Mouse (Mus musculus): ENCODE measurements around the gene Tmbim4. TPM values are rescaled to one million over a fixed set of nuclear protein-coding genes. Genes with fewer than 3 reads are reported as not detected.

Tmbim4 gene
- polyA plus RNA-seq, 1 experiment from 2014 or later: 187 TPM

DNA sequence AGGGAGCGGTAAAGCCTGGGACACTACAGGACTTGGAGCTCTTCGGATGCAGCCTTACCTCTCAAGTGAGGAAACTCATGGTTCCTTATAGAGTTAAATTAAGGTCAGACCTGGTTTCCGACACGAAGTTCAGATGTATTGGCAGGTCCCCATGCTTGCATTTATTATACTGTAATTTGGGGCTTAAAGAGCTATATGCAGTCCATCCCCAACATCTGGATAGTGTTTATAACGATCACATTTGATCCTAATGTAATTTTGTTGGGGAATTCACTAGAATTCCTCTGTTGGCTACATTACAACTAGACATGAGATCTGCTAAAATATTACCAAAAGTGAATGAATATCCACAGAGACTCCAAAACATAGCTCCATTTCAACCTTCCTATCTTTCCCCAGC, 44.3 kb downstream of the Tmbim4 start:
- ATAC-seq: no peak
- no peak for TF ChIP-seq CTCF (IDR thresholded peaks at IDR 0.05)
- in situ Hi-C loops (cut with MboI; ENCODE audit: low pct_unique_long_range_greater_than_20kb): loop anchor here (5.0 to 10.0 kb wide), 2 partner anchors 627 to 1019 kb away; no protein-coding TSS in a partner anchor
- H3K27me3 ChIP-seq: peaks cover 16% of the 10 kb centered on the region
- ChIA-PET POLR2A (no interaction called here), CTCF (interaction anchor here (0.7 to 1.5 kb wide), 3 partner anchors 12 to 26 kb away, joined by 3 to 4 read pairs (median 3); no protein-coding TSS in a partner anchor)
- DNase-seq (ENCODE audit: low read depth, low spot score): no peak

DNA sequence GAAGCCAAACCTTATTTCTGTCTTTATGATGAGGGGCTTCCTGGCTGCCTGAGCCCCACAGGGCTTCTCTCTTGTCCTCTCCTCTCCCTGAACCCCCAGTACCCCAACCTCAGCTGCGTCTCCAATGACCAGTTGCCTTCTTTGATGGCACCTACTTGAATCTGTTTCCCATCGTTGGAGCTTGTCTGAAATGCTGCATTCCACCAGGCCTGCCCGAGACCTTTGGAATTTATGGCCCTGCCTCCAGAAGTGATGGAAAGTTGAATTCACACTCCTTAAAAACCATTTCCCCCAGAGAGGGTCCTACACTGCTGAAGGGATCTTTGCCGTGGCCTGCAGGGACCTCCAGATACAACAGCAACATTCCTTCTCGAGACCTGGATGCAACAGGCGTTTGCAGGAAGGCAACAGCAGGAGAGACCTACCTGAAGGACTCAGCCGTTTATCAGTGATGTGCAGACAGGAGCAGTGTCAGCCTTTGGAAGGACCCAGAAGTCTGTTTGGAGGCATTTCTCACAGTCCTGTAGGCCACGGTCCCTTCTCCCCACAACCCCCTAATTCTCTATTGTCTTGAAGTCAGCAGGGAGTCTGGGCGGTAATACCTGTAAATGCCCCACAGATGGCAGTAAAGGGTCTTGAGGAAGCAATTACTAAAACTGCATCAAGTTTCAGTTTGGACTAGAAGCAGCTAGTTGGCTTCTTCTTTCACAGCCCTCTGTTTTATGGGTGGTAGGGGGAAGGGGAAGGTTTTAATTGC, 45.8 kb downstream of the Tmbim4 start:
- peak; percentile 78 for TF ChIP-seq CTCF (IDR thresholded peaks at IDR 0.05)
- ChIA-PET POLR2A (interaction anchor here (0.8 kb wide), 1 partner anchor 1009 kb away, joined by 3 read pairs; no protein-coding TSS in a partner anchor), CTCF (interaction anchor here (0.9 to 1.5 kb wide), 3 partner anchors 10 to 15 kb away, joined by 3 to 6 read pairs (median 3); no protein-coding TSS in a partner anchor)
- DNase-seq (ENCODE audit: low read depth, low spot score): no peak
- H3K27me3 ChIP-seq: peaks cover 8% of the 10 kb centered on the region
- in situ Hi-C loops (cut with MboI; ENCODE audit: low pct_unique_long_range_greater_than_20kb): loop anchor here (5.0 to 10.0 kb wide), 2 partner anchors 625 to 1018 kb away; no protein-coding TSS in a partner anchor
- ATAC-seq: peak; percentile 79

DNA sequence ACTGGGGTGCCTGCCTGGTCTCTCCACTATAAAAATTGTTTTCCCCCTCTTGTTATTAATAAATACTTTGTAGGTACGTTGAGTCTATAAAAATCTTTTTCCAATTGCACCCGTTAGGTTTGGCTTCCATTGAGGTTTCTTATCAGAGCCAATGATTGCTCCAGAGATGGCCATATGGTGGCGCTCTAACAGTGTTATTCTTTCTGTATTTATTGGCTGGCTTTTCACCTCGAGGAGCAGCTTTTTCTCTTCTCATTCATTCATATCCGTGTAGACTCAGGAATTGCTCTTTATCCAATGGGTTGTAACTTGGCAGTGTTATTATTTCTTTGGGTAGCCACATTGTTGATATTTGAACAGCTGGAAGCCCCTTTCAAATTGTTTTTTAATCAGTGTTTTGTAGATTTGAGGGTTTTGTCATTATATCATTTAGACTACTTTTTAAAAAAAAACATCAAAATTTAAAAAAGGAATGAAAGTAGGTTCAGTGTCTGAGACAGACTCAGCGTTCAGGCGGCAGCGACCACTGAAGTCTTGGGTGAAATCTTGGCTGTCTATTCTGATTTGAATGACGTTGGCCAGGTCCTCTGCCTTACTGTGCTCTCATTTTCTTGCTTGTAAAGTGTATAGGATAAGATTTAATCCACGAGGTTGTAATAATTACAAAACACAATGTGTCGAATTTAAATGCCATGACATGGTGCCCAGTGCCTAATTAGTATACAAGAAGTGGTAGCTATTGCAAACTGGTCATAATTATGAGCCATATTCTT, 49.7 kb downstream of the Tmbim4 start:
- no peak for TF ChIP-seq CTCF (IDR thresholded peaks at IDR 0.05)
- ChIA-PET CTCF (interaction anchor here (1.7 to 2.0 kb wide), 3 partner anchors 8 to 625 kb away, joined by 5 to 7 read pairs (median 6); no protein-coding TSS in a partner anchor), POLR2A (interaction anchor here (1.0 kb wide), 1 partner anchor 12 kb away, joined by 3 read pairs; no protein-coding TSS in a partner anchor)
- no peak for DNase-seq (ENCODE audit: low read depth, low spot score)
- in situ Hi-C loops (cut with MboI; ENCODE audit: low pct_unique_long_range_greater_than_20kb): no loop called here
- no peak for ATAC-seq
- no peaks in the 10 kb centered on the region for H3K27me3 ChIP-seq

DNA sequence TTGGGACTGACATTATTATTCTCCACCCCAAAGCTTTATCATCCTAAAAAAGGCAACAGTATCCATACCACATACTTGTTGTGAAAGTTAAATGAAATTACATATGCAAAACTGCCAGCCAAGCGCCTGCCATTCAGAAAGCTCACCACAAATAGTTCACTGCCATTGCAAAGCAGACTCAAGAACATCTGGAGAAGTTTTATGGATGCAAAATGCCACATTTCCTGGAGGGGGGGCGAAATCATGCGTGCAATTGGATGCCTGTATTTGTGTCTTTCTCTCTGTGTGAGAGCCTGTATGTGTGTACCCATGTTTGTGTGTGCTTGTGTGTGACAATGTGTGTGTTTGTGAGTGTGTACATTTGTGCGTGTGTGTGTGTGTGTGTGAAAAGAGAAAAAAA, 50.4 kb downstream of the Tmbim4 start:
- in situ Hi-C loops (cut with MboI; ENCODE audit: low pct_unique_long_range_greater_than_20kb): no loop called here
- H3K27me3 ChIP-seq: no peaks in the 10 kb centered on the region
- DNase-seq (ENCODE audit: low read depth, low spot score) (no peak), ATAC-seq (no peak)
- TF ChIP-seq CTCF (IDR thresholded peaks at IDR 0.05): no peak
- POLR2A ChIA-PET: no interaction called here
- CTCF ChIA-PET: no interaction called here

DNA sequence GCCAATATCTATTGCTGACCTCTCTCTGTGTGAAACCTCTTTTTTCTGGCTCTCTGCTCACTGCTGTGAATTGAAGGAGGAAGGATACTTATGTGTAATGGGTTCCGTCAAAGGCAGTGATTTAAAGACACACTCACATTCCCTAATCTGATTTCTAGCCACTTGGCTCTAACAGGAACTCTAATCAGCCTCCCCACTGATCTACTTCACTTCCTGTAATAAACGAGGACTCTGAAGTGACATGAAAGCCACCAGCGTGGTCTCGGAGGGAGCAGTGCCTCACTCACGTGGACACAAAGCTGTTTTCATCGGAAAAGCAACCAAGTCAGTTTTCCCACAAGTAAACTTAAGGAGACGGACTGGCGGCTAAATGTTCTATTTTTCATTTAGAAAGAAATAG, 51.4 kb downstream of the Tmbim4 start:
- TF ChIP-seq CTCF (IDR thresholded peaks at IDR 0.05): no peak
- CTCF ChIA-PET: no interaction called here
- DNase-seq (ENCODE audit: low read depth, low spot score) (no peak), ATAC-seq (no peak)
- in situ Hi-C loops (cut with MboI; ENCODE audit: low pct_unique_long_range_greater_than_20kb): no loop called here
- POLR2A ChIA-PET: interaction anchor here (0.6 kb wide), 1 partner anchor 44 kb away, joined by 3 read pairs; no protein-coding TSS in a partner anchor
- H3K27me3 ChIP-seq: no peaks in the 10 kb centered on the region

DNA sequence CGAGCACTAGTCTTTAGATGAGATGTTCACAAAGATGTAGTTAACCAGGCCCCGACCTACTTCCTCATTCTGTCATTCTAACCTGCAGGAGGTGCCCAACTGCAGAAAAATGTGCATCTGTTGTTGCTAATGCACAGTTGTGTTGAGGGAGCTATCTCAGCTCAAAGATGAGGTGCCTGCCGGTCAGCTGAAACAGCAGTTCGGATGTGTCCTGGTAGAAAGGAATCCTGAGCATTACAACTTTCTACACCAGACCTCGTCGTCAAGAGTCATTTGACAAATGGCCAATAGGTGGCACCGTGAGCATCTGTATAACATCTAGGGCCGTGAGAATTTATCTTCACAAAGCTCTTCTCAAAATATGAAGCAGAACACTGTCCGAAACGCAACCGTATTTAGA, 55.8 kb downstream of the Tmbim4 start:
- ChIA-PET POLR2A (no interaction called here), CTCF (interaction anchor here (0.6 to 3.7 kb wide), 12 partner anchors 10 to 619 kb away, joined by 3 to 21 read pairs (median 4); partner anchors contain the start of gene Llph)
- ATAC-seq (peak; percentile 83), DNase-seq (ENCODE audit: low read depth, low spot score) (no peak)
- in situ Hi-C loops (cut with MboI; ENCODE audit: low pct_unique_long_range_greater_than_20kb): no loop called here
- TF ChIP-seq CTCF (IDR thresholded peaks at IDR 0.05): peak; percentile 77
- H3K27me3 ChIP-seq: no peaks in the 10 kb centered on the region

DNA sequence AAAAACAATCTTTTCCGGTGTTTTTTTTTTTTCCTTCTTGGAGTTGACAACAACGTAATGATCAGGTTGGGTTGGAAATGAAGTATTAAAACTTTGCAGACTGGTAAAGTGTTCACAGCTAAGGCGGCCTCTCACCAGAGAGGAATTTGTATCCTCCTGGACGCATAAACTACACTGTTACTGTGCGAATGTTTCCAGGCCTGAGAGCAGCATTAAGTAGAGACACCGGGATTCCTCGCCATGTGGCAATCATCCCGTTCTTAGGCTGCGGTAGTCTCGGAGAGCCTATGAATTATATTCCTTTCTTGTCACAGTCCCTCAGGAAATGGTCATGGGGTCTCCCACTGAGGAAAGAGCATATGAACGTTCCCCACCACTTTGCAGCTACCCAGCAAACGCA, 66.4 kb downstream of the Tmbim4 start:
- no peaks in the 10 kb centered on the region for H3K27me3 ChIP-seq
- ChIA-PET POLR2A (interaction anchor here (0.7 kb wide), 1 partner anchor 89 kb away, joined by 4 read pairs; no protein-coding TSS in a partner anchor), CTCF (interaction anchor here (2.0 kb wide), 1 partner anchor 11 kb away, joined by 8 read pairs; no protein-coding TSS in a partner anchor)
- ATAC-seq (no peak), DNase-seq (ENCODE audit: low read depth, low spot score) (no peak)
- no peak for TF ChIP-seq CTCF (IDR thresholded peaks at IDR 0.05)
- in situ Hi-C loops (cut with MboI; ENCODE audit: low pct_unique_long_range_greater_than_20kb): no loop called here

DNA sequence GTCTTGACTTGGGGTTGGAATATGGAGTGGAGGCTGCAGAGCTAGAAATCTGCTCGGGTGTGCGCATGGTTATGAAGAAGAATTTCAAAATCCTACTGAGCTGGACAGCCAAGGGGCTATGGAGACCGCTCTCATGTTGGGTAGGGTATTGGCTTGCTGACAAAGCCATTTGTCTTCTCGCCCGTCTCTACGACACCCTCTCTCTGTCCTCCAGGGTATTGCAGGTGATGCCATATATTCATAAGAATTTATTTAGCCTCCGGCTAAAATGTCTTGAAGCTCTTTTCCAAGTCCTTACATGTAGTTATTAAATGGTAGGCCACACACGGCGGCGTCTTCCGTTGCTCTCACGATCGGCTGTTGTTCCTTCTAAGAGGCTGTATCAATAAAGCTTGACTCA, 68.6 kb downstream of the Tmbim4 start:
- in situ Hi-C loops (cut with MboI; ENCODE audit: low pct_unique_long_range_greater_than_20kb): no loop called here
- H3K27me3 ChIP-seq: no peaks in the 10 kb centered on the region
- ATAC-seq (no peak), DNase-seq (ENCODE audit: low read depth, low spot score) (no peak)
- no peak for TF ChIP-seq CTCF (IDR thresholded peaks at IDR 0.05)
- ChIA-PET POLR2A (interaction anchor here (0.6 to 1.1 kb wide), 2 partner anchors 11 to 30 kb away, joined by 7 read pairs; no protein-coding TSS in a partner anchor), CTCF (interaction anchor here (0.9 to 4.0 kb wide), 9 partner anchors 8 to 606 kb away, joined by 3 to 21 read pairs (median 11); no protein-coding TSS in a partner anchor)

DNA sequence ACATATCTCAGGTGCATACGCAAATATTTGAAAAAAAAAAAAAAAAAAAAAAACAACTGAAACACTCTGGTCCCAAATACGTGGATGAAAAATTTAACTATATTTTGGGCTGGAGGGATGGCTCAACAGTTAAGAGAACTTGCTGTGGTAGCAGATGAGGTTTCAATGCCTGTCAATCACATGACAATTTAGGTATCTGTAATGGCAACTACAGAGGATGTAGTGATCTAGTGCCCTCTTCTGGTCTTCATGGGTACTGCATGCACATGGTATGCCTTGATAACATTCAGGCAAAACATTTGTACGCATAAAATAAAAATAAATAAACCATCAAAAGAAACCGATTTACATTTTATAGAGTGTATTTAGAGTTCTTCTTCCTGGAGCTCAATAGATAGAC, 69.4 kb downstream of the Tmbim4 start:
- ChIA-PET POLR2A (interaction anchor here (0.6 to 1.1 kb wide), 2 partner anchors 11 to 31 kb away, joined by 7 read pairs; no protein-coding TSS in a partner anchor), CTCF (interaction anchor here (0.9 to 4.0 kb wide), 14 partner anchors 8 to 761 kb away, joined by 3 to 21 read pairs (median 4); no protein-coding TSS in a partner anchor)
- TF ChIP-seq CTCF (IDR thresholded peaks at IDR 0.05): peak; percentile 69
- no peak for ATAC-seq
- DNase-seq (ENCODE audit: low read depth, low spot score): no peak
- in situ Hi-C loops (cut with MboI; ENCODE audit: low pct_unique_long_range_greater_than_20kb): no loop called here
- no peaks in the 10 kb centered on the region for H3K27me3 ChIP-seq

DNA sequence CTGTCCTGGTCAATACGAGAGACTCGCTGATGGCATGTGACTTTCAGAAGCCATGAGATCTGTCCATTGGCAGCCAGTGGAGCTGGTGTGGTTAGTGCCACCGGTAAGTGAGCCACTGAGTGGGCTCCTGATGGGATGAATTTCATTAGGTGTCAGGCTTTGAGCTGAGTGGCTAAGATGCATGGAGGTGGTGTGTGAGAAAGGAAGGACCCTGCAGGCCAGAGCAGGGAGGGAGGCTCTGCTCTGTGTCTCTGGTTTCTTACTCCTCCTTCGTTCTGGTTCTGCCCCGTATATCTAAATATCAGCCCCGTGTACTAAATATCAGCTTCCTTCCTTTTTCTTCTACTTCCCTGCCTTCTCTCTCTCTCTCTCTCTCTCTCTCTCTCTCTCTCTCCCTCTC, 69.9 kb downstream of the Tmbim4 start:
- no peaks in the 10 kb centered on the region for H3K27me3 ChIP-seq
- ATAC-seq (no peak), DNase-seq (ENCODE audit: low read depth, low spot score) (no peak)
- no peak for TF ChIP-seq CTCF (IDR thresholded peaks at IDR 0.05)
- in situ Hi-C loops (cut with MboI; ENCODE audit: low pct_unique_long_range_greater_than_20kb): no loop called here
- ChIA-PET CTCF (interaction anchor here (0.9 to 4.0 kb wide), 12 partner anchors 9 to 761 kb away, joined by 3 to 21 read pairs (median 4); no protein-coding TSS in a partner anchor), POLR2A (interaction anchor here (1.1 kb wide), 1 partner anchor 31 kb away, joined by 7 read pairs; no protein-coding TSS in a partner anchor)
